Mouse (Mus musculus) thymus, postnatal 36 days (tissue): ENCODE measurements at regions not wholly inside any gene's neighbourhood (a gene's known extent, or its start where the extent isn't known, plus 50 kb on each side); places are given as distances from the start of the nearest gene placed in this dataset.
"Not testable (repeated sequence)": the region's sequence is repeated elsewhere in the genome, so short reads cannot be mapped to it uniquely, and the experiment has no call there.

Experiments
- DNase-seq, 2 experiments: peaks; one replicate each; pipeline ENCODE4 v3.0.0; 2022; ENCODE audit warnings: mixed read lengths in 2 of 2

DNA sequence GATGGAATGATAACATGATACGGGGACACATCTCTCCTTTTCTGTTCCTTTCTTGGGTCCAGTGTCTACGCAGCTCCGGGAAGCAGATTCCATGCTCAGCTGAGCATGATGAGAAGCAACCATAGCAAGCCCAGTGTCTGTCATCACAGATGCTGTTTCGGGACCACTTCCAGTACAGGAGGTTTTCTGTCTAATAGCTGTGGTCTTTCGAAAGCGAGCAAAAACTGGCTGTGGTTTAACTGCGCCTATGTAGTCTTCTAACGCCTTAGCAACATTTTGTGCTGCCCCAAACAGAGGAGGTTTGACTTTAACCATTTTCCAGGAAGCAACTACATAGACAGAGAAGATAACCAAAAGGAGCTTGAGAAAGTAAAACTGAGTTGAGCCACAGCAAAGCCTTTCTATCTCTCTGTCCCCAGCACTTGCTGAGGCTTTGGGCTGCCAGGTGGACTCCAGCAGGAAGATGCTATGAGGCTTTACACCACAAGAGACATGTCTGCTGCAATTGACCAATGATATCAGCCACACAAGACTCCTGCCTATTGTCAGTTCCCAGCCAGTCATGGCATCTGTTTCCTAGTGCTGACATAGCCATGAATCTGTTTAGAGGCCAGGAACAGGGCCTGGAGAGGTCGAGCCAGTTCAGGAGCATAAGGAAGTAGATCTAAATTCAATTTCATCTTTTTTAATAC, 95.1 kb downstream of the Stard3nl start:
- DNase-seq, result not testable (repeated sequence)

DNA sequence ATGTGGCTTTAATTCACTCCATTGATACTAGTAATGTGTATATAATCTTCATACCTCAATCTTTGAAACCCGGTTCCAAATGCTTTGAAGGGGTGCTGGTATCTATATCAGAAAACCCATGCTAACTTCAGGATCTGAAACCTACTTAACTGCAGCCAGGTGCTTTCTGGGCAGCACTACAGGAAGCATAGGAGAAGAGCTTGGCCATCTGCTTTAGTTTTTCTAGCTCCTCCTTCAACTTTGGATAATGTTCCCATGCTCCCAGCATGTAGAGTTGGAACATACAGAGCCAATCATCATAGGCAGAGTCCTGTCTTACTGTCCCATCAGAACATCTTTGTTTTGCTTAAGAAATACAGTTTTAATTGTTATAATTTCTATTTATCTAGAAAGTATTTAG, 99.3 kb downstream of the Stard3nl start:
- DNase-seq, result no peak

GRCm38 (mm10) chr13:19293041-19293440, 102.6 kb downstream of the Stard3nl start:
- no peak for DNase-seq

GRCm38 (mm10) chr13:19283161-19283560, 112.4 kb downstream of the Stard3nl start:
- DNase-seq, result peak; percentile 19 to 20

GRCm38 (mm10) chr13:19272548-19273295, 122.9 kb downstream of the Stard3nl start:
- not testable (repeated sequence) for DNase-seq

GRCm38 (mm10) chr13:19264996-19265395, 130.6 kb downstream of the Stard3nl start:
- DNase-seq, result not testable (repeated sequence)

GRCm38 (mm10) chr13:19246558-19246957, 149.0 kb downstream of the Stard3nl start:
- not testable (repeated sequence) for DNase-seq

- DNase-seq, result peak; percentile 25 to 34
These were observed 153.0 kb downstream of the Stard3nl start for GRCm38 (mm10) chr13:19242580-19242979.

- peak; percentile 42 to 44 for DNase-seq
These were observed 159.3 kb downstream of the Stard3nl start for GRCm38 (mm10) chr13:19236340-19236739.

GRCm38 (mm10) chr13:19234700-19235374, 160.8 kb downstream of the Stard3nl start:
- no peak for DNase-seq

DNA sequence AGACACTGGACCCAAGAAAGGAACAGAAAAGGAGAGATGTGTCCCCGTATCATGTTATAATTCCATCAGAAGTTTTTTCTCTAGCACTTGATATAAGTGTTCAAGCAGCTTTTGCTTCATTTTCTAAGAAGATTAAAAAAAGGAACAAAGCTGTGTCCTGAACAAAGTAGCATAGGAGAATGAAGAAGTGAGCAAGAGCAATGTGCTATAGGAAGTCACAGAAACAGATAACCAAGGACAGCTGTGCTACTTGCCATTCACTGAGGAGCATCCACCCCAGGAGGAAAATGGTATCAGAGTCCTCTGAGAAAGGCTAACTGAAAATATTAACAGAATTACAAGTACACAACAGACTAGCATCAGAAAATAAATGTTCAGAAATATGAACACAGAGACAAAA, 175.6 kb downstream of the Stard3nl start:
- not testable (repeated sequence) for DNase-seq

- DNase-seq, result not testable (repeated sequence)
These were observed 176.1 kb downstream of the Stard3nl start for GRCm38 (mm10) chr13:19219383-19219991.

DNA sequence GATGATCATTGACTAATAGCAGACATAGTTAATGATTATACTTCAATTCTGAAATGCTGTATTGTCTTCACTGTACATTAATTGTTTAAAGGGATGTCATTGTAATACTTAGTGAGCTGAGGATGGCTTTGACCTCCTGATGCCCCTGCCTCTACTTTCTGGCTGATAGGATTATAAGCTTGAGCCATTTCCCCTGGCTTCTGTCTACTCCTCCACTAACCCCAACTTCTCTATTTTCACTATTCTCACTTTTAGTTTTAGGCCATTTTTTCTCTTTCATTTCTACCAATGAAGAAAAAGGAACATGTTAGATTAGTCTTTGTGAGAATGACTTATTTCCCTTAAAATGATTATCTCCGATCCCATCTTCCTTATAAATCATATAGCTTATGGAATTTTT, 190.9 kb downstream of the Stard3nl start:
- DNase-seq, result no peak

DNA sequence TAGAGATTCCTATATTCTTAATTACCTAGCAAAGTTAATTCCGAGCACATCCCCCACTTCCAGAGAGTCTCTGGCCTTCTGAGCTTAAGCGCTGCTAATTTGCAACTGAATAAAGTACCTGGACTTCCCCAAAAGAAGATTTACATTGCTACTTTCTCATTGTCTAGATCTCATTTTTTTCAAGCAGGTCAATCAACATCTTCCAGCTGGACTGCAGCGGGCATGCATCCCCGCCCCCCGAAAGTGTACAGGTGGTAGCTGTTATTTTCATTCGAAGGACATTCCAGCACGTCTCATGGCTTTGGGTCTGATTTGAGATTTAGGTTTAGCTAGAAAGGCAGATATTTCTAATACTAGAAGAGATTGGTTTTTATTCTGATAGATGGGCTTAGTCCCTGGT, 193.3 kb downstream of the Stard3nl start:
- DNase-seq, result not testable (repeated sequence)
